Mouse (Mus musculus) CH12.LX (cell line): Measurements from ENCODE around the gene Gnas. TPM values are rescaled to one million over a fixed set of nuclear protein-coding genes. Genes with fewer than 3 reads are reported as not detected.

Experiments
- DNase-seq: peaks from one replicate; pipeline ENCODE4 v3.0.0-alpha.2; 2013; ENCODE audit errors: extremely low read depth
- H3K27ac ChIP-seq: 2 replicates; pipeline ENCODE4 v1.5.1; 2012; ENCODE audit warnings: low read depth, mild to moderate bottlenecking, control low read depth, moderate library complexity; ENCODE audit not compliant: insufficient read depth
- H3K27me3 ChIP-seq: replicated peaks from 2 replicates; pipeline ENCODE3; 2012; ENCODE audit warnings: inconsistent platforms
- H3K36me3 ChIP-seq, 2 experiments: replicated peaks in 1 of 2; 2 replicates each; pipeline versions ENCODE3 to v1.6.1; 2012; ENCODE audit warnings: inconsistent platforms in 1 of 2, low read length in 1 of 2, mild to moderate bottlenecking in 1 of 2, mixed read lengths in 1 of 2, moderate library complexity in 1 of 2; ENCODE audit not compliant: control insufficient read depth in 1 of 2, insufficient read depth in 1 of 2
- H3K4me1 ChIP-seq, 2 experiments: 2 replicates each; pipeline ENCODE4 v1.6.1; 2012; ENCODE audit warnings: inconsistent platforms in 1 of 2, moderate library complexity in 1 of 2; ENCODE audit not compliant: insufficient read depth in 2 of 2, control insufficient read depth in 1 of 2
- H3K4me2 ChIP-seq: 2 replicates; pipeline ENCODE4 v1.6.1; 2012; ENCODE audit warnings: low read depth, mild to moderate bottlenecking, control low read depth; ENCODE audit not compliant: poor library complexity, insufficient read depth, severe bottlenecking
- H3K4me3 ChIP-seq, 3 experiments: fragments of 150-350 bp in 1 of 3; sonication (generic) in 1 of 3; replicated peaks in 1 of 3; 2 replicates each; pipeline versions ENCODE3 to v1.5.1; 2011 to 2012; ENCODE audit warnings: low read depth in 2 of 3, low read length in 2 of 3, mild to moderate bottlenecking in 2 of 3, moderate library complexity in 2 of 3, control low read depth in 1 of 3, improper control_type of control experiment in 1 of 3, inconsistent platforms in 1 of 3, mixed read lengths in 1 of 3; ENCODE audit not compliant: poor library complexity in 1 of 3
- H3K79me2 ChIP-seq: replicated peaks from 2 replicates; pipeline ENCODE4 v1.6.1; 2012; ENCODE audit warnings: mild to moderate bottlenecking, moderate library complexity; ENCODE audit not compliant: control insufficient read depth, poor library complexity, insufficient read depth, severe bottlenecking; ENCODE audit errors: extremely low read depth
- H3K9ac ChIP-seq: 2 replicates; pipeline ENCODE4 v1.6.1; 2012; ENCODE audit warnings: low read depth, mild to moderate bottlenecking, control low read depth, moderate library complexity; ENCODE audit not compliant: insufficient read depth
- H3K9me3 ChIP-seq: replicated peaks from 2 replicates; pipeline ENCODE3; 2012; ENCODE audit warnings: low read length, inconsistent platforms, mixed read lengths
- CHD1 ChIP-seq: IDR thresholded peaks from 2 replicates; pipeline ENCODE4 v1.6.1; 2012; ENCODE audit warnings: low read depth, low read length, improper control_type of control experiment, inconsistent platforms
- CTCF ChIP-seq, 2 experiments: IDR thresholded peaks in 1 of 2; conservative IDR thresholded peaks in 1 of 2; 2 replicates each; pipeline ENCODE4 v1.5.1; 2011 to 2012; ENCODE audit warnings: low read depth in 2 of 2, low read length in 2 of 2, improper control_type of control experiment in 1 of 2, inconsistent platforms in 1 of 2, mild to moderate bottlenecking in 1 of 2, moderate library complexity in 1 of 2
- GABPA ChIP-seq: IDR thresholded peaks from 2 replicates; pipeline ENCODE4 v1.6.1; 2012; ENCODE audit warnings: low read depth, low read length, improper control_type of control experiment, inconsistent platforms; ENCODE audit not compliant: insufficient replicate concordance
- IRF4 ChIP-seq: IDR thresholded peaks from 2 replicates; pipeline ENCODE4 v1.6.1; 2014; ENCODE audit warnings: low read depth, mild to moderate bottlenecking, inconsistent platforms, low read length, improper control_type of control experiment
- JUND ChIP-seq: conservative IDR thresholded peaks from 2 replicates; pipeline ENCODE4 v1.6.1; 2011; ENCODE audit warnings: low read depth, low read length, improper control_type of control experiment
- MAFK ChIP-seq: IDR thresholded peaks from 2 replicates; pipeline ENCODE4 v1.6.1; 2011; ENCODE audit warnings: low read length, improper control_type of control experiment; ENCODE audit not compliant: insufficient replicate concordance
- MXI1 ChIP-seq: IDR thresholded peaks from 2 replicates; pipeline ENCODE4 v1.6.1; 2011; ENCODE audit warnings: mild to moderate bottlenecking, low read depth, low read length, improper control_type of control experiment
- POLR2A ChIP-seq: IDR thresholded peaks from 2 replicates; pipeline ENCODE4 v1.6.1; 2011; ENCODE audit warnings: low read depth, mild to moderate bottlenecking, improper control_type of control experiment, low read length
- RAD21 ChIP-seq: IDR thresholded peaks from 2 replicates; pipeline ENCODE4 v1.6.1; 2011; ENCODE audit warnings: low read depth, mild to moderate bottlenecking, low read length, improper control_type of control experiment, moderate library complexity
- UBTF ChIP-seq: IDR thresholded peaks from 2 replicates; pipeline ENCODE4 v1.6.1; 2012; ENCODE audit warnings: low read depth, mild to moderate bottlenecking, inconsistent platforms, low read length, improper control_type of control experiment, moderate library complexity
- ZC3H11A ChIP-seq: IDR thresholded peaks from 2 replicates; pipeline ENCODE4 v1.6.1; 2012; ENCODE audit warnings: low read depth, mild to moderate bottlenecking, inconsistent platforms, low read length, improper control_type of control experiment
- dilution Hi-C: fragments of 300-500 bp; cut with MboI; formaldehyde crosslinking; loops from 2 replicates; pipeline ENCODE4 v1.14.3; 2020; ENCODE audit warnings: low sequenced_read_pairs; ENCODE audit not compliant: extremely low pct_unique_long_range_greater_than_20kb, extremely low pct_ligation_motif_present
- in situ Hi-C: fragments of 300-500 bp; cut with MboI; formaldehyde crosslinking; loops from 3 replicates; pipeline ENCODE4 v1.14.3; 2019; ENCODE audit warnings: low sequenced_read_pairs, low pct_ligation_motif_present, low pct_unique_long_range_greater_than_20kb, mixed read lengths
- polyA plus RNA-seq: library from polyadenylated mRNA; unstranded; fragments of >175 nt; gene quantifications from 2 replicates; pipeline ENCODE4 v1.2.1, GENCODE M21; 2012; ENCODE audit warnings: low read depth; ENCODE audit not compliant: insufficient read length
- total RNA-seq, 2 experiments: library from RNA; depleted of rRNA; stranded (reverse); fragments of 300-350 nt in 1 of 2; fragments of >200 nt in 1 of 2; gene quantifications; 2 replicates each; pipeline ENCODE4 v1.2.3; 2012 to 2014

Gene Gnas
- total and polyA plus RNA-seq, 3 experiments = 369 to 502 (median 452) TPM

DNA sequence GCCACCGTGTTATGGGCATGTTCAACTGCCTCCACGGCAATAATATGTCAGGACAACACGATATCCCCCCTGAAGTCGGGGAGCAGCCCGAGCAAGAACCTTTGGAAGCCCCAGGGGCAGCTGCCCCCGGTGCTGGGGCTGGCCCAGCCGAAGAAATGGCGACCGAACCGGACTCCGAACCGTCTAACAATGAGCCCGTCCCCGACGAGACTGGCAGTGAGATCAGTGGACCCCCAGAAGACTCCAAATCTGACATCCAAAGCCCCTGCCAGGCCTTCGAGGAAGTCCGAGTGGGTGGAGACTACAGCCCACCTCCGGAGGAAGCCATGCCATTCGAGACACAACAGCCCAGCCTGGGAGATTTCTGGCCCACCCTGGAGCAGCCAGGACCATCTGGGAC, 13.7 kb downstream of the Gnas start:
- dilution Hi-C loops = no loop called here
- H3K9me3 ChIP-seq = peaks cover 36% of the 10 kb centered on the region
- no peak overlapping the region for H3K4me3 ChIP-seq
- no peaks in the 10 kb centered on the region for H3K27me3 ChIP-seq
- TF ChIP-seq UBTF (no peak), GABPA (no peak)
- no peak overlapping the region for H3K27ac ChIP-seq
- H3K4me2 ChIP-seq = no peak overlapping the region
- H3K4me1 ChIP-seq = peaks cover 3% of the 10 kb centered on the region in 2 experiments; a peak in 1 of 4 replicates
- no peak overlapping the region for H3K9ac ChIP-seq
- H3K36me3 ChIP-seq = peaks cover 0 to 4% of the 10 kb centered on the region in 2 experiments
- in situ Hi-C loops = no loop called here
- peaks cover 18% of the 10 kb centered on the region for H3K79me2 ChIP-seq
- DNase-seq = no peak

DNA sequence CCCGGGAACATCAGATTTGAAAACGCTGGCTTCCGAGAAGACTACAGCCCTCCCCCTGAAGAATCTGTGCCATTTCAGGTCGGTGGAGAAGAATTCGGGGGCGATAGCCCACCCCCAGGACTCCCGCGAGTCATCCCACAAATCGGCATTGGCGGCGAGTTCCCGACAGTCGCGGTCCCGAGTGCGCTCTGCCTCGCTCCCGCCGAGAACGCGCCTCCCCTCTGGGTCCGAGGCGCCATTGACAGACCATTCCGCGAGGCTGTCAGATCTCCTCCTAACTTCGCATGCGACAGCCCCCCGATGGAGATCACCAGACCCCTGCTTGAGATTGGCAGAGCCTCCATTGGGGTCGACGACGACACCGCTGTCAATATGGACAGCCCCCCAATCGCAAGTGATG, 14.4 kb downstream of the Gnas start:
- Histone ChIP-seq H3K36me3 (peaks cover 0 to 1% of the 10 kb centered on the region in 2 experiments), H3K79me2 (peaks cover 12% of the 10 kb centered on the region), H3K27ac (no peak overlapping the region), H3K9ac (no peak overlapping the region), H3K4me3 (no peak overlapping the region), H3K4me1 (no peaks in the 10 kb centered on the region)
- dilution Hi-C loops (no loop called here), in situ Hi-C loops (no loop called here)
- TF ChIP-seq ZC3H11A (no peak), MXI1 (no peak), CTCF (conservative IDR thresholded peaks at IDR 0.05 in 1 of 2, IDR thresholded peaks at IDR 0.05 in 1 of 2; ENCODE audit: low read depth in 2 of 2, low read length in 2 of 2) (no peak)
- TF ChIP-seq, all 38 proteins: peak for 0
- Histone ChIP-seq H3K4me2 (no peak overlapping the region), H3K9me3 (peaks cover 36% of the 10 kb centered on the region), H3K27me3 (no peaks in the 10 kb centered on the region)
- DNase-seq = no peak

DNA sequence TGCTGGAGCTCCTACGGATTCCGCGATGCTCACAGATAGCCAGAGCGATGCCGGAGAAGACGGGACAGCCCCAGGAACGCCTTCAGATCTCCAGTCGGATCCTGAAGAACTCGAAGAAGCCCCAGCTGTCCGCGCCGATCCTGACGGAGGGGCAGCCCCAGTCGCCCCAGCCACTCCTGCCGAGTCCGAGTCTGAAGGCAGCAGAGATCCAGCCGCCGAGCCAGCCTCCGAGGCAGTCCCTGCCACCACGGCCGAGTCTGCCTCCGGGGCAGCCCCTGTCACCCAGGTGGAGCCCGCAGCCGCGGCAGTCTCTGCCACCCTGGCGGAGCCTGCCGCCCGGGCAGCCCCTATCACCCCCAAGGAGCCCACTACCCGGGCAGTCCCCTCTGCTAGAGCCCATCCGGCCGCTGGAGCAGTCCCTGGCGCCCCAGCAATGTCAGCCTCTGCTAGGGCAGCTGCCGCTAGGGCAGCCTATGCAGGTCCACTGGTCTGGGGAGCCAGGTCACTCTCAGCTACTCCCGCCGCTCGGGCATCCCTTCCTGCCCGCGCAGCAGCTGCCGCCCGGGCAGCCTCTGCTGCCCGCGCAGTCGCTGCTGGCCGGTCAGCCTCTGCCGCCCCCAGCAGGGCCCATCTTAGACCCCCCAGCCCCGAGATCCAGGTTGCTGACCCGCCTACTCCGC, 15.1 kb downstream of the Gnas start:
- no peak overlapping the region for H3K4me3 ChIP-seq
- peaks cover 36% of the 10 kb centered on the region for H3K9me3 ChIP-seq
- no peaks in the 10 kb centered on the region for H3K4me1 ChIP-seq
- H3K36me3 ChIP-seq = no peaks in the 10 kb centered on the region
- H3K27me3 ChIP-seq = no peaks in the 10 kb centered on the region
- in situ Hi-C loops (no loop called here), dilution Hi-C loops (no loop called here)
- no peak for TF ChIP-seq CTCF (conservative IDR thresholded peaks at IDR 0.05 in 1 of 2, IDR thresholded peaks at IDR 0.05 in 1 of 2; ENCODE audit: low read depth in 2 of 2, low read length in 2 of 2)
- no peak for TF ChIP-seq CHD1
- TF ChIP-seq MXI1 = no peak
- no peak for TF ChIP-seq RAD21
- no peak for TF ChIP-seq JUND
- no peak for TF ChIP-seq IRF4
- no peak for TF ChIP-seq POLR2A
- no peak for TF ChIP-seq MAFK
- H3K27ac ChIP-seq = no peak overlapping the region
- H3K9ac ChIP-seq = no peak overlapping the region
- H3K4me2 ChIP-seq = no peak overlapping the region
- no peak for DNase-seq
- peaks cover 8% of the 10 kb centered on the region for H3K79me2 ChIP-seq
